Mouse (Mus musculus): ENCODE data around the gene Gstt4. TPM values are rescaled to one million over a fixed set of nuclear protein-coding genes. Genes with fewer than 3 reads are reported as not detected.
A peak's percentile ranks its signal among the peaks of the same experiment; 100 is the strongest.
"Not testable (repeated sequence)": the region's sequence is repeated elsewhere in the genome, so short reads cannot be mapped to it uniquely, and the experiment has no call there.

Gene Gstt4
- not detected in 2 replicates for polyA plus RNA-seq (2014; fragmentation: Nextera tagmentation; extraction: Ambion mirVana)

GRCm38 (mm10) chr10:75822443-75822842 is at the start of gene Gstt4:
Gene Gstt4, minus strand, starts transcription at chr10:75822543.
- no peaks in the 10 kb centered on the region for H3K27me3 ChIP-seq (ENCODE audit: control insufficient read depth, insufficient read depth, low read length)
- no peak within 1 kb of the TSS for H3K27ac ChIP-seq (ENCODE audit: low read depth, low read length)
- no peak for ATAC-seq (ENCODE audit: insufficient read depth, low FRiP score, low TSS enrichment)
- WGBS = 92% methylated on average over 2 of the region's 2 CpGs
- no peak within 1 kb of the TSS for H3K9ac ChIP-seq (ENCODE audit: low read length)
- H3K4me2 ChIP-seq (ENCODE audit: low read depth) = no peak within 1 kb of the TSS
- H3K4me3 ChIP-seq (ENCODE audit: low read depth, low read length) = no peak within 1 kb of the TSS
- H3K4me1 ChIP-seq (ENCODE audit: control insufficient read depth, insufficient read depth, low read length) = no peaks in the 10 kb centered on the region
- DNase-seq (ENCODE audit: low spot score) = no peak
- H3K36me3 ChIP-seq (ENCODE audit: control insufficient read depth, insufficient read depth, low read length) = no peaks in the 10 kb centered on the region
- no peaks in the 10 kb centered on the region for H3K9me3 ChIP-seq (ENCODE audit: control insufficient read depth, low read length)

DNA sequence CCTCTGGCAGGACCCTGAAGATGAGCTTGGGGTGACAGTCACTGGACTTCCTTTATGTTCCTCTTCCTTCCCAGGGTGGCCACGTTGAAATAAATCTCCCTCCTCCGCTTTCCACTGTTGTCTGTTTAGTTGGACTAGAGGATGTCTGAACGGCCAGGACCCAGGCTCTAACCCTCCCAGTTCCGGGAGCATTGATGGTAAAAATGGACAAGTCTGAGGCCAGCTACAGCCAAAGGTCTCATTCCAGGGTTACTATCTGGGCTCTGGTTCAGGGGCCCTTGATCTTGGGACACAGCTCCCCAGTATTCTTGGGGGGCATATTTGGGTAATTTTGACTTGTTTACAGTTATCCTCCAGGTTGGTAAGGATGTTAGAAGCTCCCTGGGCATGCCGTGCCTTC is 39.2 kb upstream of the Gstt4 start:
- Histone ChIP-seq H3K9ac (ENCODE audit: low read length) (no peak overlapping the region), H3K4me1 (ENCODE audit: control insufficient read depth, insufficient read depth, low read length) (peaks cover 10% of the 10 kb centered on the region; the same call in 1 of the 2 replicates)
- DNase-seq (ENCODE audit: low spot score) = no peak

DNA sequence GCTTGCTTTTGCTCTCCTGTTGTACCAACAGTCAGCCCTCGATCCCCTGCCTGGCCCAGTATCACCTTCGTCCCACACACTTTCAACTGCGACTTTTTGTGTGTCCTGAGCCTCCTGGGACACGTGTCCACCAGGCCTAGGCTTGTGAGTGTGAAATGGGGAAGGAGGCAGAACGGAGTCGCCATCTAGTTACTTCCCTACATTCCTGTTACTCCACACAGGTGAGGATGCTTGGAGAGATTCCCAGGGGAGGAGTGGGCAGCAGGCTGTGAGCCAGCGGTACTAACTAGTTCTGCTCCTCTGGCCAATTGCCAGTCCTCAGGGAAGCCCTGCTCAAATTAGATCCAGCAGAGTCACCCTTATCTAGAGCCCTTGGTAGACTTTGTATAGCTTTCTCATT is 38.4 kb upstream of the Gstt4 start:
- 36% methylated on average over 7 of the region's 7 CpGs for WGBS
- no peak overlapping the region for H3K4me3 ChIP-seq (ENCODE audit: low read depth, low read length)
- no peaks in the 10 kb centered on the region for H3K9me3 ChIP-seq (ENCODE audit: control insufficient read depth, low read length)
- H3K36me3 ChIP-seq (ENCODE audit: control insufficient read depth, insufficient read depth, low read length) = no peaks in the 10 kb centered on the region; the same call in 1 of the 2 replicates
- peak overlapping the region; percentile 86; the same call in 1 of the 2 replicates for H3K27ac ChIP-seq (ENCODE audit: low read depth, low read length)
- DNase-seq (ENCODE audit: low spot score) (no peak), ATAC-seq (ENCODE audit: insufficient read depth, low FRiP score, low TSS enrichment) (no peak)
- peaks cover 10% of the 10 kb centered on the region; the same call in 1 of the 2 replicates for H3K4me1 ChIP-seq (ENCODE audit: control insufficient read depth, insufficient read depth, low read length)
- no peak overlapping the region; the same call in 1 of the 2 replicates for H3K4me2 ChIP-seq (ENCODE audit: low read depth)
- H3K27me3 ChIP-seq (ENCODE audit: control insufficient read depth, insufficient read depth, low read length) = no peaks in the 10 kb centered on the region
- no peak overlapping the region for H3K9ac ChIP-seq (ENCODE audit: low read length)

More for the DNA sequence above, 39.2 kb upstream of the Gstt4 start:
- no peak overlapping the region for H3K27ac ChIP-seq (ENCODE audit: low read depth, low read length)
- no peaks in the 10 kb centered on the region for H3K9me3 ChIP-seq (ENCODE audit: control insufficient read depth, low read length)
- no peaks in the 10 kb centered on the region for H3K27me3 ChIP-seq (ENCODE audit: control insufficient read depth, insufficient read depth, low read length)
- ATAC-seq (ENCODE audit: insufficient read depth, low FRiP score, low TSS enrichment) = no peak
- H3K36me3 ChIP-seq (ENCODE audit: control insufficient read depth, insufficient read depth, low read length) = no peaks in the 10 kb centered on the region; the same call in 1 of the 2 replicates
- H3K4me2 ChIP-seq (ENCODE audit: low read depth) = no peak overlapping the region
- no peak overlapping the region for H3K4me3 ChIP-seq (ENCODE audit: low read depth, low read length)
- WGBS = 74% methylated on average over 5 of the region's 5 CpGs

- peak within 1 kb of the TSS; percentile 95 for H3K9ac ChIP-seq (ENCODE audit: low read length)
- peak within 1 kb of the TSS; percentile 70 for H3K4me3 ChIP-seq (ENCODE audit: low read depth, low read length)
- H3K36me3 ChIP-seq (ENCODE audit: control insufficient read depth, insufficient read depth, low read length); H3K9me3 ChIP-seq (ENCODE audit: control insufficient read depth, low read length); H3K27me3 ChIP-seq (ENCODE audit: control insufficient read depth, insufficient read depth, low read length): not testable (repeated sequence)
- peak within 1 kb of the TSS; percentile 80 for H3K4me2 ChIP-seq (ENCODE audit: low read depth)
- WGBS = 0% methylated on average over 40 of the region's 46 CpGs
- DNase-seq (ENCODE audit: low spot score) (peak; percentile 96), ATAC-seq (ENCODE audit: insufficient read depth, low FRiP score, low TSS enrichment) (peak; percentile 95)
- H3K4me1 ChIP-seq (ENCODE audit: control insufficient read depth, insufficient read depth, low read length) = peaks cover 10% of the 10 kb centered on the region; the same call in 1 of the 2 replicates
- H3K27ac ChIP-seq (ENCODE audit: low read depth, low read length) = peak within 1 kb of the TSS; percentile 86
Observed at GRCm38 (mm10) chr10:75859786-75860470, 37.6 kb upstream of the Gstt4 start, which contains the start of gene Mif. Gene Mif, minus strand, starts transcription at chr10:75860240.

DNA sequence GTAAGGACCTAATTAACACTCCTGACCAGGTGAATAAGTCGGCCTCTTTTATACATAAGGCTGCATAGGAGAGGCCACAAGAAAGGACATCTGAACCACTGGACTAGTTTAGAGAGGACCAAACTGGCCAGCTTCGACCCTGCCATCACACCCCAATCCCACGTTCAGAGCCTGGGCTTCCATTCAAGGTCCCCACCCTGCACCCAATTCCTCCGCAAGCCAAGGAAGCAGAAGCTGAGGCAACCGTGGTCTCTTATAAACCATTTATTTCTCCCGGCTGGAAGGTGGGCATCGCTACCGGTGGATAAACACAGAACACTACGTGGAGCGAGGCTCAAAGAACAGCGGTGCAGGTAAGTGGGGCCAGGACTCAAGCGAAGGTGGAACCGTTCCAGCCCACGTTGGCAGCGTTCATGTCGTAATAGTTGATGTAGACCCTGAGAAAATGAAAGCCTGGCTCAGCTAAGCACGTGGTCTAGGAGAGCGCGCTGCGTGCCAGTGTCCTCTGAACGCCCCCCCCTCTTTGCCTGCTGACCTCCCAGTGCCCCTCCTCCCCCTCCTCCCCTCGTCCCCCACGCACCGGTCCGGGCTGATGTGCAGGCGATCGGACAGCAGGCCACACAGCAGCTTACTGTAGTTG is 36.9 kb upstream of the Gstt4 start:
- peak overlapping the region; percentile 70 for H3K4me3 ChIP-seq (ENCODE audit: low read depth, low read length)
- no peaks in the 10 kb centered on the region for H3K9me3 ChIP-seq (ENCODE audit: control insufficient read depth, low read length)
- H3K4me2 ChIP-seq (ENCODE audit: low read depth) = peak overlapping the region; percentile 80
- H3K27me3 ChIP-seq (ENCODE audit: control insufficient read depth, insufficient read depth, low read length) = no peaks in the 10 kb centered on the region
- ATAC-seq (ENCODE audit: insufficient read depth, low FRiP score, low TSS enrichment) (peak; percentile 82), DNase-seq (ENCODE audit: low spot score) (peak; percentile 81)
- peak overlapping the region; percentile 95 for H3K9ac ChIP-seq (ENCODE audit: low read length)
- WGBS = 2% methylated on average over 27 of the region's 27 CpGs
- no peaks in the 10 kb centered on the region; the same call in 1 of the 2 replicates for H3K36me3 ChIP-seq (ENCODE audit: control insufficient read depth, insufficient read depth, low read length)
- peak overlapping the region; percentile 86 for H3K27ac ChIP-seq (ENCODE audit: low read depth, low read length)
- peaks cover 10% of the 10 kb centered on the region; the same call in 1 of the 2 replicates for H3K4me1 ChIP-seq (ENCODE audit: control insufficient read depth, insufficient read depth, low read length)

DNA sequence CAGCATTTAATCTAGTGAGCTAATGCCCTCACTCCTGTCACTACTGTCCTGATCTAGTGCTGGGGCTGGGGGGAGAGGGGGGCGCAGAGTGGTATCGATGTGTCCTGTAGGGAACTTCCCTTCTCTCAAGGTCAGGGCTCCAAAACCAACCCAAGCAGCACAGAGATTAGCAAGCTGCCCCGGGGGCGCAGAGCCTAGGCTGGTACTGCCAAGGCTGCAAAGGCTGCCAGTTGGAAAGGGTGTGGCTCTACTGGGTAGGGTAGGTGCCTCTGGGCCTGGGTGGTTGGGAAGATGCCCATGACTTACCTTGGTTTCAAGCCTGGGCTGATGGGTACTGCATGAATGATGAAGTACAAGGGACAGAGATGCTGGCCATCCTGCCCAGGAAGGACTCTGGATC is 35.3 kb upstream of the Gstt4 start:
- ATAC-seq (ENCODE audit: insufficient read depth, low FRiP score, low TSS enrichment) (no peak), DNase-seq (ENCODE audit: low spot score) (no peak)
- Histone ChIP-seq H3K9ac (ENCODE audit: low read length) (no peak overlapping the region), H3K27ac (ENCODE audit: low read depth, low read length) (no peak overlapping the region), H3K4me3 (ENCODE audit: low read depth, low read length) (no peak overlapping the region), H3K9me3 (ENCODE audit: control insufficient read depth, low read length) (no peaks in the 10 kb centered on the region), H3K4me2 (ENCODE audit: low read depth) (no peak overlapping the region), H3K27me3 (ENCODE audit: control insufficient read depth, insufficient read depth, low read length) (no peaks in the 10 kb centered on the region), H3K4me1 (ENCODE audit: control insufficient read depth, insufficient read depth, low read length) (peaks cover 10% of the 10 kb centered on the region; the same call in 1 of the 2 replicates), H3K36me3 (ENCODE audit: control insufficient read depth, insufficient read depth, low read length) (no peaks in the 10 kb centered on the region; the same call in 1 of the 2 replicates)
- WGBS = 99% methylated on average over 4 of the region's 4 CpGs

GRCm38 (mm10) chr10:75856976-75857375 is 34.6 kb upstream of the Gstt4 start:
- no peak overlapping the region for H3K4me2 ChIP-seq (ENCODE audit: low read depth)
- no peak overlapping the region for H3K4me3 ChIP-seq (ENCODE audit: low read depth, low read length)
- H3K9ac ChIP-seq (ENCODE audit: low read length) = no peak overlapping the region
- no peak overlapping the region for H3K27ac ChIP-seq (ENCODE audit: low read depth, low read length)
- H3K9me3 ChIP-seq (ENCODE audit: control insufficient read depth, low read length) = no peaks in the 10 kb centered on the region
- H3K27me3 ChIP-seq (ENCODE audit: control insufficient read depth, insufficient read depth, low read length) = no peaks in the 10 kb centered on the region
- no peaks in the 10 kb centered on the region; the same call in 1 of the 2 replicates for H3K36me3 ChIP-seq (ENCODE audit: control insufficient read depth, insufficient read depth, low read length)
- H3K4me1 ChIP-seq (ENCODE audit: control insufficient read depth, insufficient read depth, low read length) = peaks cover 10% of the 10 kb centered on the region; the same call in 1 of the 2 replicates
- 88% methylated on average over 3 of the region's 3 CpGs for WGBS
- DNase-seq (ENCODE audit: low spot score) (no peak), ATAC-seq (ENCODE audit: insufficient read depth, low FRiP score, low TSS enrichment) (no peak)

GRCm38 (mm10) chr10:75856155-75856907 is 34.0 kb upstream of the Gstt4 start:
- Histone ChIP-seq H3K27me3 (ENCODE audit: control insufficient read depth, insufficient read depth, low read length) (no peaks in the 10 kb centered on the region), H3K4me2 (ENCODE audit: low read depth) (no peak overlapping the region), H3K4me3 (ENCODE audit: low read depth, low read length) (no peak overlapping the region), H3K9me3 (ENCODE audit: control insufficient read depth, low read length) (no peaks in the 10 kb centered on the region), H3K9ac (ENCODE audit: low read length) (no peak overlapping the region), H3K36me3 (ENCODE audit: control insufficient read depth, insufficient read depth, low read length) (no peaks in the 10 kb centered on the region; the same call in 1 of the 2 replicates), H3K4me1 (ENCODE audit: control insufficient read depth, insufficient read depth, low read length) (peaks cover 14% of the 10 kb centered on the region), H3K27ac (ENCODE audit: low read depth, low read length) (no peak overlapping the region)
- WGBS = 81% methylated on average over 11 of the region's 11 CpGs
- DNase-seq (ENCODE audit: low spot score) = no peak
- no peak for ATAC-seq (ENCODE audit: insufficient read depth, low FRiP score, low TSS enrichment)

All from neural tube, embryonic 11.5 days (tissue).